Mouse (Mus musculus) gastrocnemius, postnatal 36 days (tissue): Measurements from ENCODE around the gene Klhl22. TPM values are rescaled to one million over a fixed set of nuclear protein-coding genes. Genes with fewer than 3 reads are reported as not detected.

Experiments
- DNase-seq, 2 experiments: peaks; one replicate each; pipeline ENCODE4 v3.0.0; 2022
- intact Hi-C: fragments of 180-260 bp; cut with DNase I; formaldehyde crosslinking; loops from one replicate; pipeline ENCODE4 v1.15.1; 2025
- total RNA-seq, 2 experiments: library from RNA; stranded (reverse); gene quantifications; 2 replicates each; pipeline ENCODE4 v1.2.3; 2021

Gene Klhl22
- total RNA-seq, 2 experiments from 2014 or later, result 16.8 to 20.9 TPM

GRCm38 (mm10) chr16:17753001-17753400 is 6.4 kb upstream of the Klhl22 start:
- DNase-seq, result no peak
- intact Hi-C loops, result no loop called here

DNA sequence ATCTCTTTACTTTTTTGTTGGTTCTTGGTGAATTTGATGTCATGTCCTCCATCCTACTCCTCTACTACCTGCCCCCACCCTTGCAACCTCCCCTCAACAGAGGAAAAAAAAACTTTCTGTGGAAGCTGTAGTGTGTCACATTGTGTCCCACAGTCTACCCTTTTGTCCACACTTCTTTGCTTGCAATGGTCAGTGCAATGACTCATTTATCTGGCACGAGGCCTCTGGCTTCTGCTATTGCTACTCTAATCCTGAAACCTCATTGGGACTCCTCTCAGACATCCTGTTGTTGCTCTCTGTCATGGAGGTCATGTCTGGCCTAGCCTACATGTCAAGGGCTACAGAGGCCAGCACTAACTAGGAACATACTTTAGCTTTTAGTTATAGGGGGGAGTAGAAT is 5.7 kb upstream of the Klhl22 start:
- DNase-seq, result no peak
- intact Hi-C loops, result no loop called here

DNA sequence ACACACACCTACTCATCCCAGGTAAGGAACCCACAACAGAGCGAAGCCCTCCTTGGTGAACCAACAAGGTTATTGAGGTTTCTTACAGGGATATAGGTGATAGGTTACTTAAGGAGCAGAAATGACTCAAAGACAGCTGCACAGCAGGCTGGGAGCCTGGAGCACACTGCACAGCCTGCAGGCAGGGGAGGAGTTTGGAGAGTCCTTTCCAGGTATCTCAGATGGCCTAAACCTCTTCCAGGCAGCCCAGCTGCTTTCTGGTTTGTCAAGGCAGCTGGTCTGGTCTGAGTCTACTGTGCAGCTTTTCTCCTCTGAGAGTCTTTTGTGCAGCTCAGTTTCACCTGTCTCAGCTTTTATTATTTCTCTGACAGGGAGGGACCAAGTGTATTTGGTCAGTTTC is 1.7 kb upstream of the Klhl22 start:
- no peak for DNase-seq
- intact Hi-C loops, result no loop called here

- DNase-seq, result no peak
- intact Hi-C loops, result no loop called here
Measured at GRCm38 (mm10) chr16:17758902-17759301, 516 bp upstream of the Klhl22 start.

GRCm38 (mm10) chr16:17759813-17760321 is 449 bp downstream of the Klhl22 start:
- intact Hi-C loops, result no loop called here
- peak; percentile 41 to 62 for DNase-seq

DNA sequence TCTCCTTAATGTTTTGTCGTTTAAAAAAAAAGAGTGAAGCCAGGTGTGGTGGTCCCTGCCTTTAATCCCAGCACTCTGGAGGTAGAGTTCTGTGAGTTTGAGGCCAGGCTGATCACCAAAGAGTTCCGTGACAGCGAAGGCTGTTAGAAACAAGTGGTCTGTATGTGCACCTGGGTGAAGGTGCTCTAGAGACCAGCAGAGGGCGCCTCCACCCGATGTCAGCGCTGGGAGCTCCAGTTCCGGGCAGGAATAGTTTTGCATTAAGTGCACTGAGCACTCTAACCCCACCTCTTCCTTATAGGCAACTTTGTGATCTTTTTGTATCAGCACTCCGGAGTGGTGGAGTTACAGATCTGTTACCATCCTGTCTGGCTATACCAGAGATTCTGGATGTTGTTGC is 1.2 kb downstream of the Klhl22 start:
- intact Hi-C loops, result no loop called here
- DNase-seq, result peak in 1 of 2 experiments; percentile 17

DNA sequence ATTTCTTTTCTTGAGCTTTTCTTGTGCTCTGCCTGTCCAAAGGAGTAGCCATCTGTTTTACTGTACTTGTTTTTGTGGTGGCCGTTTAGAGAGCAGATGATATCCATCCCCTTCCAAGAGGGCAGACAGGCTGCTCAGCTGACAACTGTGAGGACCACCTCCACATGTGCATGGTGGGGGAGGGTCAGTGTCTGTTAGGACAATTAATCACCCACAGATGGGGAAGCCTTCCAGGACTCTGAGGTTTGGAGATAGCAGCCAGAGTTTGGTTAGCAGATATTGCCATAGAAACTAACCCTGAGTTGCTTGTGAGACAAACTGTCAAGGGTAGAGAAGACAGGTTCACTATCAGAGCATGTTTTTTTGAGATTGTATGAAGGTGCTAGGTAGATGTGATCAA is 1.7 kb downstream of the Klhl22 start:
- no peak for DNase-seq
- intact Hi-C loops, result no loop called here

GRCm38 (mm10) chr16:17764108-17764511 is 4.7 kb downstream of the Klhl22 start:
- intact Hi-C loops, result no loop called here
- no peak for DNase-seq

- DNase-seq, result no peak
- intact Hi-C loops, result no loop called here
Measured at GRCm38 (mm10) chr16:17768834-17769233, 9.4 kb downstream of the Klhl22 start.

DNA sequence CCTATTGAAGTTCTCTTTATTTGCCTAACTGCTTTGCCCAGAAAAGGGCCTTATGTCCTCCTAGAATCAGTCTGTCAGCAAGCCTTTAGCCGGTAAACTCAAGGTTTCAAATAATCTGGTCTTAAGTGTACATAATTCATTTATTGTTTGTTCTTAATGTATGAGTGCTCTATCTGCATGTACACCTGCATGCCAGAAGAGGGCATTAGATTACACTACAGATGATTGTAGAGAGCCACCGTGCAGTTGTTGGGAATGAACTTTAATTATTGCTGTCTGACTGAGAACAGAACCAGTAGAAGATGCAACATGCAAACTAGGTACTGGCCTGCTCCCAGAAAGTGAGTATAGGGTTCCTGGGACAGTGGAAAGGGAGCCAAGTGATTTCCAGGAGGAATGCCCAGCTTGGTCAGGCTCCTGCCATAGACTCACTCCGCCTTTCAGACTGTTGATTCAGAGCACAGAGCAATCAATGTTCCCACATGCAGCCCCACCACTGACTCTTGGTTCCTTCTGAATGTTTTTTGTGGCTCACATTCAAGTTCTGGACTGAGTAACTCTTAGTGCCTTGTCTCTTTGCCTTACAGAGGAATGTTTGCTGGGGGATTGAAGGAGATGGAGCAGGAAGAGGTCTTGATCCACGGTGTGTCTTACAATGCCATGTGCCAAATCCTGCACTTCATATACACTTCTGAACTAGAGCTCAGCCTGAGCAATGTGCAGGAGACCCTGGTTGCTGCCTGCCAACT is 11.9 kb downstream of the Klhl22 start:
- intact Hi-C loops, result no loop called here
- no peak for DNase-seq

- DNase-seq, result no peak
Measured at GRCm38 (mm10) chr16:17776828-17777227, 17.4 kb downstream of the Klhl22 start.

GRCm38 (mm10) chr16:17778223-17778622 is 18.8 kb downstream of the Klhl22 start:
- intact Hi-C loops, result no loop called here
- DNase-seq, result no peak

More at GRCm38 (mm10) chr16:17776828-17777227, 17.4 kb downstream of the Klhl22 start:
- intact Hi-C loops, result no loop called here

- no peak for DNase-seq
- intact Hi-C loops, result loop anchor here (5.0 kb wide), 1 partner anchor 68 kb away; no protein-coding TSS in a partner anchor
Measured at GRCm38 (mm10) chr16:17779692-17780091, 20.3 kb downstream of the Klhl22 start.

DNA sequence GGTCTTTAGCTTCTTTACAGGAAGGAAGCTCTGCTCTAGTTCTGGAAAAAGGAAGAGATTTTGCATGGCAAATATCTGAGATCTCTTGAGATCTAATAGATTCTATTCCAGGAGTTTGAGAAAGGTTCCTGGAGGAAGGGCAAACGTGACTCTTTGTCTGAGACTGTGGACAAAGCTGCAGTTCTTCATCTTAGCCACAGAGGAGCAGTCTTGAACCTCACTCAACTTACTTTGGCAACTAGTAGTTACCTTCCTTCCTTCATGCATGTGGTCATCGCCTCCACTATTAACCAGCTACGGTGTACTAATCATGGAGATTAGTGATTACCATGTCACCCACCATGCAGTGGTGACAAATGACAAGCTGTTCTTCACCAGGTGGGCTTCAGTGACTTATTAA is 25.9 kb downstream of the Klhl22 start:
- no peak for DNase-seq
- intact Hi-C loops, result no loop called here

DNA sequence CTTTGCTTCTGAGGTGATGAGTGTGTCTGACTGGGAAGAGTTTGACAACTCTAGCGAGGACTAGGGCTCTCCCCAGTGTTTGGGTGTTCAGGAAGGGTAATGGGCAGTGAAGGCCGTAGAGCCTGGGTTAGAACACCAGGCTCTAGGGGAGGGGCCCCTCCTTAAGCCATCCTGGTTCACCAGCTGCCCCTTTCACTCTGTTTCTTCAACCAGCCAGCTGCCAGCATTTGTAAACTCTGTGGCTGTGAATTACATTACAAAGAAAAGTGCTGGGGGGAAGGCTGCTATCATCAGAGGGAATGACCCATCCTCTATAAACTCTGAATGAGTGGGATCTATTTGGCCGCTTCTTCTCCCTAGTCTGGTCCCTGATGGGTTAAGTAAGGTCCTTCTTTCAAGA is 33.3 kb downstream of the Klhl22 start:
- no peak for DNase-seq
- intact Hi-C loops, result no loop called here

DNA sequence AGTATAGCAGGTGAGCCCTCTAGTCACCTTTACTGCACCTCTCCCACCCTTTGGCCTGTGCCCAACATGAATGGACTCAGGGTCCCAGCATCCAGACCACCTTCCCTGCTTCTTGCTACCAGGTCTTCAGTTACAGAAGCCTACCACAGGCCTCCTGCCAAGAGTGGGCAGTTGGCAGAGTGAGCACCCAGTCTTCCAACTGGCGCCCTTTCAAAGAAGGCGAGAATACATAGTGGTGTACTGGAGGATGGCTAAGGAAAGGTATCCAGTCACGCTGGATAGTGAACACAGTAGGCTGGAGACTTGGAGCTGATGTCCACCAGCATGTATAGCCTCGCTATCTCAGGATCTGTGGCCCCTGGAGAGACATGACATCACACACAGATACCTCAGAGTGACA is 34.6 kb downstream of the Klhl22 start:
- no peak for DNase-seq
- intact Hi-C loops, result no loop called here

DNA sequence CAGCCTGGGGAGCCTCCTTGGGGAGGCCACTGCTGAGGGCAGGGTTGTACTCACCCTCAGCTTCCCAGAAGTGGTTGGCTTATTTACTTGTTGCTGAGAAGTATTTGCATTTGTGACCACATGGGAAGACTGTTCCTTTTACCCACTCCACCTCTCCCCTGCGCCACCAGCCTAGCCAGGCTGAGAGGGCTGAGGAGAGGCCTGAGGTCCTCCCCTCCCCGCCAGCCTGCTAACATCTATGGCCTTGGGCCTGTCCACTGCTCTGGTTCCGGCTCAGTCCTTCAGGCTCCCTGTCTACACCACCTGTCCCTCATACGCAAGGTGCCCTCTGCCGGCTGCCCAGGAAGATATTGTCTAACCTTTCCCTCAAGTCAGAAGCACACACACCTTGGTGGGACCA is 36.2 kb downstream of the Klhl22 start:
- no peak for DNase-seq
- intact Hi-C loops, result no loop called here

DNA sequence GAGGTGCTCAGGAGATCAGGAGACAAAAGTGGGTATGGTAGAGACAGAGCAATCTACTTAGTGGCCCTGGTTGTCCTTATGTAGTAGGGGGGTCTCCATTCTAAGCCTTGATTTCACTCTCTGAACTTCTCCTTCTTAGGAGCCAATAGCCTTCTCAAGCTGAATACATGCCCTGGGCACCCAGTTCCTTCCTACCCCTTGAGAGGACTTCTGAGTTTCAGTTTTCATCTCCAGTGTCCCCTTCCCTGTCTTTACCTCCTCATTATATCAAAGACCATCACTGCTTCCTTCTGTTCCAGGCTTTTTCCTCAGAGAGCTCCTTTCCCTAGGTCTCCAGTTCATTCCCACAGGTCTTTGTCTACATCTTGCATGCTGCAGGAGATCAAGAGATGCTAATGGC is 37.1 kb downstream of the Klhl22 start:
- DNase-seq, result no peak
- intact Hi-C loops, result no loop called here

- intact Hi-C loops, result no loop called here
- DNase-seq, result peak; percentile 48 to 58
Measured at GRCm38 (mm10) chr16:17796971-17797811, 37.8 kb downstream of the Klhl22 start, which contains the start of gene Scarf2. Gene Scarf2, plus strand, starts transcription at chr16:17797282.

DNA sequence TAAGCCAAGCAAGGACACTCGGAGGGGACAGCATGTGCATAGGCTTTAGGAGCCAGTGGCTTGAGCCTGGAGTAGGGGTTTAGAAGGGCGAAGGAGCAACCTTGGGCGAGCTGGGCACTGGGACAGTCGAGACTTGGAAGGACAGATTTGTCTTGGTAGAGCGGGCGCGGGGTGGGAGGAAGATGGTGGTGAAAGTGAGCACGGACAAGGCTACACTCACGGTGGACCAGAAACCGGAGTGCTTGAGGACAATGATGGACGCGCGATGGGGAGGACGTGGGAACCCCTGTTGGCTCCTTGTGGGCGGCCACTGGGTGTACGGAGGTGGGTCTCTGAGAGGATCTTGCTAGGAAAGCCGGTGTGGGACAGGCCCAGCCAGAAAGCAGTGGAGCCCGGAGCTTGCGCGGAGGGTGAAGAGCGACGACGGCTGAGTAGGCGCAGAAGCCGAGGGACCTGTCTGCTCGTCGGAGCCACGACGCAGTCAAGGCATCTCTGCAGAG is 38.4 kb downstream of the Klhl22 start:
- intact Hi-C loops, result no loop called here
- DNase-seq, result peak in 1 of 2 experiments; percentile 40
